Mouse (Mus musculus): ENCODE results near the gene Wfdc5.

GRCm38 (mm10) chr2:164182692-164183255 lies at the start of gene Wfdc5:
- TF ChIP-seq EP300 (IDR thresholded peaks at IDR 0.05; ENCODE audit: low read depth) (no peak), CTCF (IDR thresholded peaks at IDR 0.05; ENCODE audit: low read depth) (no peak)

All from liver, embryonic 14.5 days (tissue).